Mouse (Mus musculus) spleen, postnatal 0 days (tissue): ENCODE results near the gene Reg3a. TPM values are rescaled to one million over a fixed set of nuclear protein-coding genes. Genes with fewer than 3 reads are reported as not detected.

Source experiments
- polyA plus RNA-seq: library from polyadenylated mRNA; unstranded; fragments of >200 nt; fragmentation: Nextera tagmentation; extraction: Ambion mirVana; gene quantifications from 2 replicates; pipeline ENCODE4 v1.2.1, GENCODE M21; 2015

The Reg3a gene
- not detected in 2 replicates for polyA plus RNA-seq

GRCm38 (mm10) chr6:78380409-78380808 is at the start of gene Reg3a:
Reg3a (plus strand) TSS chr6:78380709.

DNA sequence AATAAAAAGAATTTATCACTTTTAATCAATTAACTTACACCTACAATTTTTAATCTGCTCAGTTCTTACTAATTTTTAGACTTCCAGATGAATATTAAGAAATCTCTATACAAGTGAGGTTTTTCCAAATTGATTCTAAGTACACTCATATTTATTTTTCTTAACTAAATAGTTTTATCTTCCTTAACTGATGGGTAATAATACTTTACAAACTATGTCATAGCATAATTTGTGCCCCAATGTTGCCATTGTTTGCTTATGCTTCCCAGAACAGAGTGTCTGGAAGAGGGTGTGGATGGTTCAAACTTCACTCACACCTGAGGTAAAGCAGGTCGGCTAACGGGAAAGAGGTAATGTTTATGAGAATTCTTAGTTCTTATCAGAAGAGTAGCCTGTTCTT is 10.2 kb upstream of the Reg3a start, which contains the start of gene Reg3b:
Gene Reg3b, plus strand, starts transcription at position 301 of the 400 bp plus-strand sequence.

DNA sequence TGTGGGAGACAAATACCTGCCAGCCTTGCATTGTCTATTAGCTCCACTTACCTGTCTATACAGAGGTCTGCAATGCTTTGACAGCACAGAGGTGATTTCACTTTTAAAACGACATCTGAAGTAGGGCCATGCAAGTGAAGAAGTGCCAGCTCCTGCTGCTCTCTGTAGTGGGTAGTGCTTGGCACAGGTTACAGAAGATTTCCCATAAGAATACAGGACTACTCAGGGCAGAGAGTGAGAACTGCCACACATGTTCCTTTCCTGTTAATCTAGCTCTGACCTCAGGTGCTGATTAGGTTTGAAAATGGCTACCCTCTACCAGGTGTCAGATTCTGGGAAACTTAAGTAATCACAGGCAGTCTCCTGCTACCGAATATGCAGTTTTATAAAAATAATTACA is 1.7 kb upstream of the Reg3a start, which contains the start of gene Reg3d:
Gene Reg3d, minus strand, starts transcription at position 101 of the 400 bp plus-strand sequence.

GRCm38 (mm10) chr6:78395323-78395722 is 14.8 kb downstream of the Reg3a start, which contains the start of gene Reg2:
Reg2 (plus strand) TSS chr6:78395623.

GRCm38 (mm10) chr6:78422411-78422810 is 41.9 kb downstream of the Reg3a start, which contains the start of gene Reg1:
Reg1 (plus strand) TSS chr6:78422711.

Other genes starting within 250 kb of the Reg3a start
- 0.53 TPM in 1 of 2 replicates, not detected in the other for gene Reg3b, start 10.1 kb upstream of the Reg3a start, polyA plus RNA-seq
- 0.29 TPM in 1 of 2 replicates, not detected in the other for gene Reg3d, start 1.8 kb upstream of the Reg3a start, polyA plus RNA-seq
- gene Reg2, start 14.9 kb downstream of the Reg3a start, polyA plus RNA-seq: not detected in 2 replicates
- 4.1 and 22.5 TPM in 2 replicates for gene Reg1, start 42.0 kb downstream of the Reg3a start, polyA plus RNA-seq
- not detected in 2 replicates for gene Reg3g, start 88.2 kb downstream of the Reg3a start, polyA plus RNA-seq